Mouse (Mus musculus): ENCODE data around the gene Ssxb6. TPM values are rescaled to one million over a fixed set of nuclear protein-coding genes. Genes with fewer than 3 reads are reported as not detected.
"Not testable (repeated sequence)": the region's sequence is repeated elsewhere in the genome, so short reads cannot be mapped to it uniquely, and the experiment has no call there.

Gene Ssxb6
- not detected in 2 replicates for polyA plus RNA-seq (2012)

GRCm38 (mm10) chrX:8548155-8548554, at the start of gene Ssxb6:
TSS of gene Ssxb6 (minus strand) at chrX:8548255.
- not testable (repeated sequence) for H3K4me3 ChIP-seq (replicated peaks); H3K4me1 ChIP-seq (ENCODE audit: control insufficient read depth); H3K27me3 ChIP-seq (ENCODE audit: control insufficient read depth); H3K36me3 ChIP-seq (ENCODE audit: control insufficient read depth); H3K9me3 ChIP-seq (ENCODE audit: control insufficient read depth, low read length)

- H3K4me3 ChIP-seq (replicated peaks); H3K36me3 ChIP-seq (ENCODE audit: control insufficient read depth); H3K27me3 ChIP-seq (ENCODE audit: control insufficient read depth); H3K9me3 ChIP-seq (ENCODE audit: control insufficient read depth, low read length); H3K4me1 ChIP-seq (ENCODE audit: control insufficient read depth): not testable (repeated sequence)
Observed at GRCm38 (mm10) chrX:8591716-8592115, 43.7 kb upstream of the Ssxb6 start, which contains the start of gene Ssxb3. TSS of gene Ssxb3 (minus strand) at chrX:8591816.

- H3K36me3 ChIP-seq (ENCODE audit: control insufficient read depth) = no peaks in the 10 kb centered on the region
- H3K4me1 ChIP-seq (ENCODE audit: control insufficient read depth) = no peaks in the 10 kb centered on the region
- TF ChIP-seq TAL1 (IDR thresholded peaks at IDR 0.05; ENCODE audit: low read length) (no peak), GATA1 (IDR thresholded peaks at IDR 0.05; ENCODE audit: low read length) (no peak)
Observed at GRCm38 (mm10) chrX:8524854-8525253, 23.2 kb downstream of the Ssxb6 start, which contains the start of gene Gm14459. TSS of gene Gm14459 (minus strand) at chrX:8524954.

More at GRCm38 (mm10) chrX:8524854-8525253, 23.2 kb downstream of the Ssxb6 start, which contains the start of gene Gm14459:
- Histone ChIP-seq H3K4me3 (replicated peaks) (no peak within 1 kb of the TSS), H3K9me3 (ENCODE audit: control insufficient read depth, low read length) (0 out of 2 replicates have a peak, but pooled peaks cover 5% of the 10 kb centered on the region), H3K27me3 (ENCODE audit: control insufficient read depth) (no peaks in the 10 kb centered on the region)

Other genes starting within 250 kb of the Ssxb6 start
- gene Ssxb10, start 220.8 kb downstream of the Ssxb6 start, polyA plus RNA-seq (2012) = not detected in 2 replicates
- not detected in 2 replicates for gene Ssxb9, start 181.3 kb downstream of the Ssxb6 start, polyA plus RNA-seq (2012)
- gene Ssxb1, start 134.9 kb downstream of the Ssxb6 start, polyA plus RNA-seq (2012) = not detected in 2 replicates
- not detected in 2 replicates for gene Ssxb2, start 86.5 kb downstream of the Ssxb6 start, polyA plus RNA-seq (2012)
- not detected in 2 replicates for gene Gm14459, start 23.3 kb downstream of the Ssxb6 start, polyA plus RNA-seq (2012)
- not detected in 2 replicates for gene Ssxb3, start 43.6 kb upstream of the Ssxb6 start, polyA plus RNA-seq (2012)
- gene Ssxb8, start 142.6 kb upstream of the Ssxb6 start, polyA plus RNA-seq (2012) = not detected in 2 replicates
- gene Ssx9, start 200.2 kb upstream of the Ssxb6 start, polyA plus RNA-seq (2012) = not detected in 2 replicates

Data from erythroblast, embryonic 14.5 days (primary cell).